Mouse (Mus musculus): ENCODE data around the gene Vps13d.
"Not testable (repeated sequence)": the region's sequence is repeated elsewhere in the genome, so short reads cannot be mapped to it uniquely, and the experiment has no call there.

Vps13d gene

DNA sequence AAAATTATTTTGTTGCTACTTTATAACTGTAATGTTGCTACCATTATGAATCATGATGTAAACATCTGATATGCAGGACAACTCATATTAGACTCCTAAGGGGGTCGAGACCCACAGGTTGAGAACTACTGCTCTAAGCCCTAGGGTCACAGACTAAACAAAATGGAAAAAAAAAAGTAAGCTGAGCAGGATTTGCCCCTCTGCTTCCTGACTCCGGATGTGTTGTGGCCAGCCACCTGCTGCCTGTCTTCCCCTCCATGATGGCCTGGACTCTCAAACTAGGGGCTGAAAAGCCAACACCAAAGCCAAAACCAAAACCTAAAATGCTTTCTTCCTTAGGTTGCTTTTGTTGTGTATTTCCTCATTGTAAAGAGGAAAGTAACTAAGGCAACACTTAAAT is 16.3 kb upstream of the Vps13d start:
- no peak for DNase-seq (ENCODE audit: low spot score)

DNA sequence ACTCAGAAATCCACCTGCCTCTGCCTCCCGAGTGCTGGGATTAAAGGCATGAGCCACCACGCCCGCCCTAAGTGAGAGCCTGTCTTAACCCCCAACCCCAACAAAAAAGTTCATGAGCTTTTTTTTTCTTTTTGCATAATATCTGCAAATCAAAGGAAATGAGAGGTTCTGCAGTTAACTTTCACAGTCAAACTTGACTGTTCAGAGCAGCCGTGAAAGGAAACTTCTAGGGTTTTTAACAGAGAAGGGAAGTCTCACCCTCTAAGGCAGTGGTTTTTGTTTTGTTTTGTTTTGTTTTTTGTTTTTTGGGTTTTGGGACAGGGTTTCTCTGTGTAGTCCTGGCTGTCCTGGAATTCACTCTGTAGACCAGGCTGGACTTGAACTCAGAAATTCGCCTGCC is 15.8 kb upstream of the Vps13d start:
- DNase-seq (ENCODE audit: low spot score): no peak

DNA sequence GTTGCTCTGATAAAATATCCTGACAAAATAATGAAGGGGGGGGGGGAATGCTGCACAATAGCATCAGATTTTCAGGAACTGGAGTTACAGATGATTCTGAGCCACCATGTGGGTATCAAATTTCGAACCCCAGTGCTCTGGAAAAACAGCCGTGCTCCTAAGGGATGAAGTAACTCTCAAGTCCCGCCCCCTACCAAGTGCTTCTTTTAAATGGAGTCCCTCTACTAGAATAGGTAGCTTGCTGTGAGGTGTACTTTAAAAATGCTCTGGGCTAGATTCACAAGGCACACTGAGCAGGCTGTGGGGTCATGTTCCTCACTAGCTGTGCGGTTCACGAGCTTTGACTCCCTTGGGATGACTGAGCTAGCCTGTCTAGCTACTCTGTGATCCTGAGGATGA is 14.9 kb upstream of the Vps13d start:
- no peak for DNase-seq (ENCODE audit: low spot score)

DNA sequence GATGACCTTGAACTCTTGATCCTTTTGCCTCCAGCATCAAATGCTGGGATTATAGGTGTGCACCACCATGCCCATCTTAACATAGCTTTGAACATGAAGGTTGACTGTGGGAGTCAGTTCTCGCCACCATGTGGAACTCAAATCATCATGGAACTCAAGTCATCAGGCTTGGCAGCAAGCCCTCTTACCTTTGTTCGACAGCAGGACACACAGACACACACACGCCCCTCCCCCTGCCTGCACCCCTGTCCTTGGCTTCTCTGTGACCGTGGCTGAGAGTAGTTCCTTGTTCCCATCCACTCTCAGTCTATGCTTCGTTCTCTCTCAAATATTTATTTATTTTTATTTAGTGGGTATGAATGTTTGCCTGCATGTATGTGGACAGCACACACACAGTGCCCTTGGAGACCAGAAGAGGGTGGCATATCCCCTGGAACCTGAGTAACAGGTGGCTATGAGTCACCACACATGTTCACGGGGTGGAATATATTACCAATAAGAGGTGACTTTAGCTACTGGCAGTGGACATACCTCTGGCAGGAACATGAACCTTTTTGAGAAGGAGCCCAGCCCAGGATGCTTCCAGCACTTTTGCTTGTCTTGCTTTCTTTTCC is 14.4 kb upstream of the Vps13d start:
- no peak for DNase-seq (ENCODE audit: low spot score)

DNA sequence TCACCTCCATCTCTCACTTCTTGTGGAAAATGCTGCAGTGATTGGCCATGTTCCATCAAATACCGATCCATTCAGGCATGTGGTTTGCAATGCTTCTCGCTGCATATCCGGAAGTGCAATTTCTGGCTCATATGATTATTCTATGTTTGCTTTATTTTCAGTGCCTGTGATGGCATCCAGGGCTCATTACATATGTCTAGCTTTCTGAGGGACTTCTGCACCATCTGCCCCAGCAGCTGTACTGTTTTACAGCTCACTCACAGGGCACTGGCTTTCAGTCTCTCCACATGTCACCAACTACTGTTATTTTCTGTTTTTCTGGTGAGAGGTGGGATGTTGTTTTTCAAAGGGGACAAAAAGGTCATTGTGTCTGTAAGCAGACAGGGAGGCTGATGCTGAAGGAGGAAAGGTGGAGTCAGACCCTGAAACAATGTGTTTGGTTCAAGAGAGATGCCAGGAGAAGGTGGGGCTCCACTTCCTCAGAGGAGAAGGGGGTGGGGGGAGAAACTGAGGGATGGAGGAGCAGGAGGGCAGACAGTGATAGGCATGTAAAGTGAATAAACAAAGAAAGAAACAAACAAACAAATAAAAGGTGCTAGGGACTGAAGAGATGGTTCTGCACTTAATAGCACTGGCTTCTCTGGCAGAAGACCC is 13.0 kb upstream of the Vps13d start:
- no peak for DNase-seq (ENCODE audit: low spot score)

DNA sequence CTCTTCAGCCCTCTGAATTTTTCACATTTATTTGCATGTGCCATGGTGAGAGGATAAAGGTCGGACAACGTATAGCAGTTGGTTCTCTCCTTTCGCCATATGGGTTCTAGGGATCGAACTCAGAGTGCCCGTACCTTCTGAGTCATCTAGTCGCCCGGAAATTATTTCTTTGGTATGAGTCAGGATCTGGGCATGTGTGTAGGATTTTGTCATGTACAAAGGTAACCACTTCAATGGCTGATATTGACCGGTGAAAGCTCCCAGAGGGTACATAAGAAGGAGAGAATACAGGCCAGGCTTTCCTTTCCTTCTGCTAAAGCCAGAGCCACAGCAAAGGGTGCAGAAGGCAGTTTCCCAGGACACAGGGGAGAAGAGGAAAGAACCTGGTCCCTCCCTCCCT is 10.0 kb upstream of the Vps13d start:
- DNase-seq (ENCODE audit: low spot score): no peak

DNA sequence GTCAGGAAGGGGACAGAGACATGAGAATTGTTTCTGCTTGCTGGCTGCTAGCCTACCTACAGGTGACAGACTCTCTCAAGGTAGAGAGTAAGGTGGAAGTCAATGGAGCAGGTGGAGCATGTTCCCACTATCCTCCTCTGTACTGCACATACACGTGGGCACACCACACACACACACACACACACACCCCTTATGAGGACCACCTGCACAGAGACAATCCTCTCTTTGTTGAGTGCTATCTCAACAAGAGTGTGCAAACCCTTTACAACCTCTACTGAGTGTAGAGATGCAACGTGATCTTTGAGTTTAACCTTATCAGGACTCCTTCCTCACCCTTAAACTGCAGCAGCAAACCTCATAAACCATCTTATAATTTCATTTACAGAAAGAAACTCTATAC is 8.5 kb upstream of the Vps13d start:
- DNase-seq (ENCODE audit: low spot score): no peak

DNA sequence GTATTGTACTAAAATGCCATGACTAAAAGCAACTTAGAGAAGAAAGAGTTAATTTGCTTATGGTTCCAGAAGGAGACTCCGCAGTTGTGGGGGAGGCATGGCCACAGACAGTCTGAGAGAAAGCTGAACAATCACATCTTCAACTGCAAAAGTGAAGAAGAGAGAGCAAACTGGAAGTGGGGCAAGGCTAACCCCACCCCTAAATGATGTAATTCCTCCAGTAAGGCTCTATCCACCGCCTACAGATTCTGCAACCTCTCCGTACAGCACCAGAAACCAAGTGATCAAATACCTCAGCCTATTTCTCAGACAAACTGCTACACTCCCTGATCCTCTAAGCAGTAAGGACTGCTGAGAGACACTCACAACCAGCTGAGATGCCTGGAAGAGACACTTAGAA is 6.6 kb upstream of the Vps13d start:
- DNase-seq (ENCODE audit: low spot score): no peak

DNA sequence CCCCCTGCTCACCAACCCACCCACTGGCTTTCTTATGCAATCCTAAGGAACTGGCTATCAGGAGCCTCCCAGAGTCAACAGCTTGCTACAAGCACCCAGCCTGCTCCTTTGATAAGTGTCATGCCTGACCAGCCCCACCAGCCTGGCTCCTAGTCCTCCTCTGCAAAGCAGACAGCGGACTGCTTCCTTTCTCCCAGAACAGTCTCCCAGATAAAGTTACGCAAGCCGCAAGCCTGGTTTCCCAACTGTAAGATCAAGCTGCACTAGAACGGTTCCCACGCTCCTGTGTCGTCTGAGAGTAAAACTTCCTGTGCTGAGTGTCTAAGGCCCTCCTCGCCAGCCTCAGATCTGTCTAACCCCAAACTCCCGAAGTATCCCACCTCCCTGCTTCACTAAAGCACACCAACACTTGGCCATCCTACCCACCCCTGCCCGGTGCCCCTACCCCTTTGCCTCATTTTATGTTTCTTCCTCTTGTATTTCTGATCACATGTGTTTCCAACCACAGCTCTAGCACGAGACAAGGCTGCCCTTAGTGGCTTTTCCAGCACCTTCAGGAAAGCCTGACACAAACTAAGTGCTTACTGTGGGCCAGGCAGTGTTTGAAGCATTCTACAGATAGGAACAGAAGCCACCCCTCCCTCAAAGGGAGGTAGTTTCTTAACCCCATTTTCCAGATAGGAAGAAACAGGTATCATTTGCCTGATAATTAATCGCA is 5.3 kb upstream of the Vps13d start:
- DNase-seq (ENCODE audit: low spot score): no peak

DNA sequence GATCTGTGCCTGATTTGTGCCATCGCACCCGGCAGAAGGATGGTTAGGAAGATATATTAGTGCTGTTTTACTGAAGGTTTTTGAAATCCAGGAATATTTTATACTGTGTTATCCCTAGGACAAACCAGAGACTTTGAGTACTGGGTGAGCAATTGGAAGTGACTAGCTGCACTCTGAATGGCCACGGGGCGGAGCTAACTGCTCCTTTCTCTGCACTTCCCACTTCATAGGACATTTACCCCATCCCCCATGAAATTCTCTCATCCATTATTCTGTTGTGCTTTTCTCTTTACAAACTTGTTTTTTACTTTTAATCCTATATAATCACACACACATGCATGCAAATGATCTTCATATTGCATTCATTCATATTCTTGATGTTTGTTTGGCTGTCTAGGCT is 1.8 kb upstream of the Vps13d start:
- no peak for DNase-seq (ENCODE audit: low spot score)

DNA sequence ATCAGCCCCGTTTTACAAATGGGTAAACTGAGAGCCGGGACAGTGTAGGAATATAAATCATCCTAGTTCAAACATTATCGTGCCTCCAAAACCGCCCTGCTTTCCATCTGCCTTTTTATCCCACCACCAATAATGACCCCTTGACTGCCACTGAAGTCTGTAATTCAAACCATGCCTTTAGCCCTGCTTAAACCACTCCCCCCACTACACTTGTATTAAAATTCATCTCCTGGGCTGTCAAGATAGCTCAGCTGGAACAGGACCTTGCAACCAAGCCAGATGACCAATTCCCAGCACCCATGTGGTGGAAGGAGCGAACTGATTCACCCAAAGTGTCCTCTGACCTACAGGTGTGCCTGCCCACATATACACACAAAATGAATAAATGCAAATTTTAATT is 367 bp upstream of the Vps13d start:
- DNase-seq (ENCODE audit: low spot score): no peak

DNA sequence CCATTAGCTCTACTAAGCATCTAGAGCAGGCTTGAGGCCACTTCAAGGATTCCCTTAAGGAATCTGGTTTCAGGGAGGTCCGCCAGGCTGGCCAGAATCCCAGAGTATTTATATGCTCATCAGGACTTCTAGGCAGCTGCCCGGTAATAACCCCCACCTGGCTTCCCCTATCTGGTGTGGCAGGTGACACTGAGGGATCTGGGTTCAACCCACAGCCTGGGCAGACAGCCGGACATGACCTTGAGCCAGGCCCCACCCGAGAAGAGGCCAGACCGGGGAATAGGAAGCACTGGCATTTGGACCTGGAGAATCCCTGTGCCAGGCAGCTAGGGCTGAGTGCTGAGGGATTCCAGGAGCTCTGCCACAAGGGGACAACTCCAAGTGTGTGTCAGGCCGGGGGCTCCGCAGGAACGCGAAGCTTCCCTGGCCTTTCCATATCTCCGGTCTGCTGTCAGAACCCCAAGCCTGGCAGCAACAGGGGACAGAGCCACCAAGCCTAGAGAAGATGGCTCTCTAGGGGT is 754 bp downstream of the Vps13d start:
- DNase-seq (ENCODE audit: low spot score): peak; percentile 64

DNA sequence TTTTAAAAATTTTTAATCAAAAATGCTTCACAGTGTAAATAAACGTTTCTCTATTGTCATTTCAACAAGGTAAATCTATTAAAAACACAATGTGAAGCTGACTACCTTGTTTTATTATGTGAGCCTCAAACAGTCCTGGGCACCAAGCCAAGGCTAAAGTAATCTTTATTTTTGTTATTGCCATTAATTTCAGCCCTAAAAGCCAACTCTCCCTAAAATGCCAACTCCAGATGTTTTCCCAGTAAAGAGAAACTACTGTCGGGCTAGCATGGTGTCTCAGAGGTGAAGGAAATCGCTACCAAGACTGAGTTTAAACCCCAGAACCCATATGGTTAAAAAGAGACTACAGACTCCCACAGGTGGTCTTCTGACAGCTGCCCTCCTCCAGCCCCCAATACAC is 1.4 kb downstream of the Vps13d start:
- no peak for DNase-seq (ENCODE audit: low spot score)

DNA sequence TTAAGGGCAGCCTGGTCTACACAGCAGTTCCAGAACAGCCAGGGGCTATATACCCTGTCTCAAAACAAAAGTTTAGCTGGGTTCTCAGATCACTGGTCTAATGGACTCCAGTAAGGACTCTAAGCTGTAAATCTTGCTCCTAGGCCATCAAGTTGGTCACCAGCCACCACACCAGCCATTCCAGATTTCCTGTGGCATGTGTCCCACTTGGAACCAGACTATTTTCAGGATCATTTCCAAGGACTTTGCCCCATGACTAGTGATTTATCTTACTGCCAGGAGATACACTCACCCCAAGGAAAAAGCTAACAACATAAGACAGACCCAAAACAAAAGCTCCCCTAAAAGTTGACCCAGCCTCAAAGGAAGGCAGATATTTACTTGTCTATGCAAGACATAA is 2.1 kb downstream of the Vps13d start:
- no peak for DNase-seq (ENCODE audit: low spot score)

DNA sequence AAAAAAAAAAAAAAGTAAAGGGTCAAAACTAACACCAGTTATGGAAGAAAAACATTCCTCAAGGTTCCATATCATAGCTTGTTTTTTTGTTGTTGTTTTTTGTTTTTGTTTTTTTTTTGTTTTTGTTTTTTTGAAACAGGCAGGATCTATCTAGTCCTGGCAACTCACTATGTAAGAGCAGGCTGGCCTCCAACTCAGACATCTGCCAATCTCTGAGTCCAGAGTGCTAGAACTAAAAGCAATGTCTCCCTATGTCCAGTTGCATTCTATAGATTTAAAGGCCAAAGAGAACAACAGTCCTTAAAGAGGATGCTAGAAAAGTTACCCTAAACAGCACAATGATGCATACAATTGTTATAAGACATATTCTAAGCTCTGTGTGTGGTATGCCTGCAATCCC is 6.2 kb downstream of the Vps13d start:
- no peak for DNase-seq (ENCODE audit: low spot score)

DNA sequence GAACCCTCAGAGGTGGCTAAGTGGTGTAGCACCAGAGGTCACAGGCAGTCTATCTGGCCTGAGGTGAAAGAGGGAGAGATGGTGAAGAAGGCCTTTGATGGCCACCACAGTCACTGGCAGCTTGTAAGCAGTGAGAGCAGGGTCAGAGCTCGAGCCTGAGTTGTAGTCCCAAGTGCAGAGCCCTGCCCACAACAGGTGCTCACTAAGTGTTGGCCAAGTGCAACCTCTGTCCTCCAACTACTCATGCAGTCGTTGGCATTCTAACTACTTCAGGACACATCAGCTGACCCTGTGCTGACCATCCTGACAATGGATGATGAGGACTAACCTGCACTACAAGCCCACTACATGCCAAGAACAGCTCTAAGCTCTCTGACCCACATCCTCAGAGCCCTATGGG is 7.2 kb downstream of the Vps13d start:
- DNase-seq (ENCODE audit: low spot score): no peak

DNA sequence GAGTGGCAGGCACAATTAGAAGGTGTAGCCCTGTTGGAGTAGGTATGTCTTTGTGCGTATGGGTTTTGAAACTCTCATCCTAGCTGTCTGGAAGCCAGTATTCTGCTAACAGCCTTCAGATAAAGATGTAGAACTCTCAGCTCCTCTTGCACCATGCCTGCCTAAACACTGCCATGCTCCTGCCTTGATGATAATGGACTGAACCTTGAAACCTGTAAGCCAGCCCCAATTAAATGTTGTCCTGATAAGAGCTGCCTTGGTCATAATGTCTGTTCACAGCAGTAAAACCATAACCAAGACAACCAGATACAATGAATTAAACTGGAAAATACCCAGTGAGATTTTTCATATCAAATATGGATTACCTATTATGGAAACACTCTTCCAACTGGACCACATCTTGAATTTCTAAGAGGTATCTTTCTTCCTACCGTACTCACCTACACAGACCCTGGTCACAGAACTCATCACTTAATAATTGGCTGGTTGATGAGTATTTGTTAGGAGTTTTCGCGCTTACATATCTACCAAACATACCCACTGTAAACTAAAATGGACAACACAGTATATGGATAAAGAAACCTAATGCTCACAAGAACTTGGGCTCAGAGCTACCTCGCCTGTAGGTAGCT is 15.8 kb downstream of the Vps13d start:
- no peak for DNase-seq (ENCODE audit: low spot score)

DNA sequence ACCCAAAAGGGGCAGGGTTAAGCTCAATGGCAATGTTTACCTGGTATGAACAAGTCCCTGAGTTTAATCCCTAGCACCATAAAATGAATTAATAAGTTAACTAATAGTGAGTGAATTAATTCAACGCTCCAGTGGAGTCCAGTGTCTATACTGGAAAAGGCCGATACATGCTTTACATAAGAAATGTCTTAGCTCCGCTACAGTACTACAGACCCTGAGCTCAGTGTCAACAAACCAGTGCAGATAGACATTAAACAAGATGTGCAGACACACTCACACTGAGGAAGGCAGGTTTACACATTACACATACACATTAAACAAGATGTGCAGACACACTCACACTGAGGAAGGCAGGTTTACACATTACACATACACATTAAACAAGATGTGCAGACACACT is 29.3 kb downstream of the Vps13d start:
- not testable (repeated sequence) for DNase-seq (ENCODE audit: low spot score)

DNA sequence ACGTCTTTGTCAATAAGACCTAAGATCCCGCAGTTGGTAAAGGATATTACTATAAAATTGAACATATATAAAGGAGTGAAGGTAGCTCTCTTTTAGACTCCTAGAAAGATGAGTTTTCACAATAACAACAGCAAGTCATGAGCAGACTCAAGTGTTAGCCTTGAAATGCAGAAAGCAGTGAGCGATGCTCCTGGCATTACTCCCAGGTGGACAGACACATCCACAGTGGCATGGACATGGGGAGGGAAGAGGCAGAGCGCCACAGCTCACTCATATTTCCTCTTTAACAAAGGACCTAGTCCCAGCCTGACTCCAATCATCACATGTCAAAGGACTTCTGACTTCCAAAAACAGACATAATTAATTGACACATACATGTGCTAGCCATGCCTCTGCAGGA is 30.7 kb downstream of the Vps13d start:
- no peak for DNase-seq (ENCODE audit: low spot score)

DNA sequence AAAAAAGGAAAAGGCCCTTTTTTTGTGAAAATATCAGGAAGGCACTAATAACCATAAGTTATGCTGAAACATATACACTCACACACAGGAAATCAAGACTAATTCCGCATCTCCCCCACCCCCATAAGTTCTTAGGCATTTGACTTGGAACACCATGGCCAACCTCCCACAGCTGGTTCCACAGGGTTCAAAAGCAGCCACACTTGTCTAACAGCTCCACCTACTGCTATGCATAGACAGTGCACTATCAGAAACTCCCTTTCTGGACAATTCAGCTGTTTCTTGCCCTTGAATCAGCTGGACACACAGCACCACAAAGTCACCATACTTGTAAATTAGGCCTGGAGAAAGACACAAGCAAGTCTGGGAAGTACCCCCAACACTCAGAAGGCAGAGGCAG is 33.6 kb downstream of the Vps13d start:
- DNase-seq (ENCODE audit: low spot score): no peak

DNA sequence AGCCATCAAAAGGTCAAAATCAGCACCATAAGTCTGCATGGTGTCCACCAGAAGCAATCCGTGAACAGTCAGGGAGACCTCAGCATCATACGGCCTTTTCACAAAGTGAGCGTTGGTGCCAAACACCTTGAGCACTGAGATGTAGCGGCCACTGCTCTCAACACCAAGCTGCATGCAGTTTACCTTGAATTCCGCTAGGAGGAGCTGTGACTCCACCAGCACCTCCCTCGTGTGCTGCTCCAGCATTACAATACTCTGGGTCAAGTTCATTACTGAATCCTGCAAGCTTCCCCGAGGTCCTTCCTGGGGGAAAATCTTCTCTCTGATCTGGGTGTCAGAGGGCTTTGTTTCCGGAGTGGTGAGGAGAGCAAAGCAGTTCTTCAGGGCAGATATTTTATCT is 38.8 kb downstream of the Vps13d start:
- DNase-seq (ENCODE audit: low spot score): peak; percentile 55

DNA sequence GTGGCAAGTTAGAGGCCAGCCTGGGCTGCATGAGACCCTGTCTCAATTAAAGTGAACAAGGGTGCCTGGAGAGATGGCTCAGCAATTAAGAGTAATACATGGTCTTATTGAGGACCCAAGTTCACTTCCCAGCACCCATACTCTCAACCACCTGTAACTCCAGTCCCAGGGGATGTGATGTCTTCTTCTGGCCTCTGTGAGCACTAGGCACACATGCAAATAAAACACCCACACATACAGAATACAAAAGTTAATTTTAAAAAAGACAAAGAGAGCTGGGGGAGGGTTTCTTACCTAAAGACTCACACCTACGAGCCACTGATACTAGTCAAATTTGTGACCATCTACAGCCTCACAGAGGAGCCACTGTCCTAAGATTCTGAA is 43.7 kb downstream of the Vps13d start:
- no peak for DNase-seq (ENCODE audit: low spot score)
